ENCODE assay signal across 9 mouse cellular contexts in genomic region chr10:39612633-39612988, GRCm38 (mm10). TPM values are rescaled to one million over a fixed set of nuclear protein-coding genes. Genes with fewer than 3 reads are reported as not detected.
DNase-seq lines count a peak whose midpoint lies in the region; ATAC-seq and TF ChIP-seq lines count a peak whose summit lies in the region.
"Had no signal": no experiment of that assay in that cellular context is flagged by ENCODE, and none has a peak within 500 bp of the region (broad histone marks: within the 10 kb centered on the region; RNA-seq: fewer than 3 reads in every experiment).

Gene Traf3ip2 (plus strand): TSS chr10:39612934.

- intact Hi-C loops in heart, postnatal 36 days (cut with DNase I), result loop anchor here (1.0 to 5.0 kb wide), 3 partner anchors 55 to 119 kb away; no protein-coding TSS in a partner anchor
- intact Hi-C loops in gastrocnemius, postnatal 14 days (cut with DNase I; ENCODE audit: low total_unique reads), result no loop called here

- WGBS in heart, embryonic 12.5 days, result 20% methylated on average over 4 of the region's 4 CpGs
- WGBS in forebrain, embryonic 12.5 days, result 51% methylated on average over 4 of the region's 4 CpGs
- WGBS in liver, embryonic 14.5 days (ENCODE audit: insufficient replicate concordance), result 12% methylated on average over 4 of the region's 4 CpGs

- H3K36me3 ChIP-seq in heart, embryonic 12.5 days, result peaks cover 4% of the 10 kb centered on the region; the same call in 1 of the 2 replicates
- H3K36me3 ChIP-seq in E14TG2a.4 (ENCODE audit: insufficient read depth, low read length), result no peaks in the 10 kb centered on the region
- H3K36me3 ChIP-seq in forebrain, embryonic 12.5 days (replicated peaks), result no peaks in the 10 kb centered on the region
- H3K36me3 ChIP-seq in liver, embryonic 14.5 days (replicated peaks; ENCODE audit: control insufficient read depth, insufficient read depth, low read depth), result no peaks in the 10 kb centered on the region
- H3K36me3 ChIP-seq: G1E had no signal

- no peak for ATAC-seq in heart, embryonic 12.5 days (ENCODE audit: insufficient number of reproducible peaks, low FRiP score)
- ATAC-seq in forebrain, embryonic 12.5 days (ENCODE audit: low FRiP score), result 0 out of 2 replicates have a peak, but pooled peaks have one; percentile 40
- ATAC-seq in liver, embryonic 14.5 days (ENCODE audit: insufficient read depth), result no peak

- peak within 1 kb of the TSS; percentile 76 for H3K4me2 ChIP-seq in heart, embryonic 12.5 days
- H3K4me2 ChIP-seq in forebrain, embryonic 12.5 days, result peak within 1 kb of the TSS; percentile 45
- peak within 1 kb of the TSS; percentile 60 for H3K4me2 ChIP-seq in liver, embryonic 14.5 days (ENCODE audit: low read depth)

- no peak for DNase-seq in heart, postnatal 36 days
- no peak for DNase-seq in liver, embryonic 14.5 days (ENCODE audit: low read depth in 3 of 3, low spot score in 3 of 3)
- DNase-seq in Muller cell, postnatal 12 days (ENCODE audit: inconsistent ontology term), result no peak
- no peak for DNase-seq in left cerebral cortex, adult 18-20 months (ENCODE audit: low spot score in 2 of 2)
- no peak for DNase-seq in gastrocnemius, postnatal 14 days

- peaks cover 37% of the 10 kb centered on the region for H3K4me1 ChIP-seq in heart, embryonic 12.5 days (replicated peaks)
- peaks cover 60% of the 10 kb centered on the region for H3K4me1 ChIP-seq in E14TG2a.4 (replicated peaks; ENCODE audit: low read depth, low read length)
- H3K4me1 ChIP-seq in forebrain, embryonic 12.5 days, result peaks cover 32% of the 10 kb centered on the region
- 0 out of 4 replicates have a peak, but pooled peaks cover 0 to 2% of the 10 kb centered on the region in 2 experiments for H3K4me1 ChIP-seq in liver, embryonic 14.5 days (replicated peaks; ENCODE audit: control insufficient read depth in 2 of 2, insufficient read depth in 2 of 2, low read length in 1 of 2)

- peaks cover 6% of the 10 kb centered on the region for H3K9me3 ChIP-seq in heart, embryonic 12.5 days (replicated peaks)
- H3K9me3 ChIP-seq in E14TG2a.4 (ENCODE audit: low read length), result peaks cover 5% of the 10 kb centered on the region; the same call in 1 of the 2 replicates
- no peaks in the 10 kb centered on the region for H3K9me3 ChIP-seq in forebrain, embryonic 12.5 days
- H3K9me3 ChIP-seq in liver, embryonic 14.5 days (ENCODE audit: control insufficient read depth, low read length), result no peaks in the 10 kb centered on the region
- H3K9me3 ChIP-seq: G1E had no signal

- peak within 1 kb of the TSS; percentile 58 for H3K4me3 ChIP-seq in heart, embryonic 12.5 days
- peak within 1 kb of the TSS; percentile 77 for H3K4me3 ChIP-seq in E14TG2a.4 (replicated peaks; ENCODE audit: low read length)
- H3K4me3 ChIP-seq in forebrain, embryonic 12.5 days (replicated peaks), result peak within 1 kb of the TSS; percentile 9
- peak within 1 kb of the TSS; percentile 29 to 33 for H3K4me3 ChIP-seq in liver, embryonic 14.5 days (ENCODE audit: insufficient read depth in 1 of 2, low read depth in 2 of 2, low read length in 2 of 2)

- TF ChIP-seq CTCF in E14TG2a.4 (conservative IDR thresholded peaks at IDR 0.05; ENCODE audit: low read length), result no peak
- TF ChIP-seq CTCF in liver, embryonic 14.5 days (IDR thresholded peaks at IDR 0.05; ENCODE audit: low read depth), result no peak

- no peak for TF ChIP-seq EP300 in liver, embryonic 14.5 days (IDR thresholded peaks at IDR 0.05; ENCODE audit: low read depth)

- peak within 1 kb of the TSS; percentile 94 for H3K27ac ChIP-seq in heart, embryonic 12.5 days (ENCODE audit: poor library complexity, severe bottlenecking)
- H3K27ac ChIP-seq in forebrain, embryonic 12.5 days, result peak within 1 kb of the TSS; percentile 36
- no peak within 1 kb of the TSS for H3K27ac ChIP-seq in liver, embryonic 14.5 days

- H3K9ac ChIP-seq in heart, embryonic 12.5 days, result peak within 1 kb of the TSS; percentile 78
- H3K9ac ChIP-seq in forebrain, embryonic 12.5 days, result no peak within 1 kb of the TSS; the same call in 1 of the 2 replicates
- no peak within 1 kb of the TSS for H3K9ac ChIP-seq in liver, embryonic 14.5 days (replicated peaks)

- no peaks in the 10 kb centered on the region for H3K27me3 ChIP-seq in heart, embryonic 12.5 days (replicated peaks)
- H3K27me3 ChIP-seq in E14TG2a.4 (ENCODE audit: insufficient read depth, low read length), result 0 out of 2 replicates have a peak, but pooled peaks cover 2% of the 10 kb centered on the region
- no peaks in the 10 kb centered on the region for H3K27me3 ChIP-seq in forebrain, embryonic 12.5 days
- no peaks in the 10 kb centered on the region for H3K27me3 ChIP-seq in liver, embryonic 14.5 days (ENCODE audit: control insufficient read depth, insufficient read depth, low read length)

RNA-seq across cellular contexts. Expression of gene Traf3ip2, which starts in this region (rescaled TPM):
- polyA plus RNA-seq in heart, embryonic 12.5 days (2016; fragmentation: Nextera tagmentation; extraction: Ambion mirVana), result 10.9 and 11.7 TPM in 2 replicates
- 1 to 10 TPM; 7.2 to 8.0 TPM for total RNA-seq in heart, postnatal 36 days (2021)
- 4.7 and 6.0 TPM in 2 replicates for polyA plus RNA-seq in forebrain, embryonic 12.5 days (2016; fragmentation: Nextera tagmentation; extraction: Ambion mirVana)
- 0.69 and 1.3 TPM in 2 replicates for polyA plus RNA-seq in liver, embryonic 14.5 days (2012; rRNA removed)
- polyA plus RNA-seq in liver, embryonic 14.5 days (2014; fragmentation: Nextera tagmentation; extraction: Ambion mirVana), result 0.73 and 1.2 TPM in 2 replicates
- 1 to 10 TPM in 1 of 2 experiments, under 1 TPM in 1; 0.91 to 1.3 TPM for total RNA-seq in left cerebral cortex, adult 18-20 months (2021)
- total RNA-seq in gastrocnemius, postnatal 14 days (2021), result 1 to 10 TPM; 4.2 to 7.9 TPM

Comparison
In these comparisons a context has a peak if more than half of its experiments do, and no peak if none do; other contexts are left out.
1. H3K4me3 ChIP-seq: peak in every context shown above with its lines; median percentile 77 in E14TG2a.4; 58 in heart, embryonic 12.5 days; 31 in liver, embryonic 14.5 days; 9 in forebrain, embryonic 12.5 days.